Mouse (Mus musculus): ENCODE results near the gene 2310033P09Rik.

The 2310033P09Rik gene

GRCm38 (mm10) chr11:59208153-59208831 lies at the start of gene 2310033P09Rik:
2310033P09Rik (plus strand) TSS chr11:59208321.
- peak; percentile 96 for DNase-seq (ENCODE audit: low spot score)

GRCm38 (mm10) chr11:59159099-59159498 lies 49.0 kb upstream of the 2310033P09Rik start:
- DNase-seq (ENCODE audit: low spot score) = no peak

- no peak for DNase-seq (ENCODE audit: low spot score)
These were observed 48.6 kb upstream of the 2310033P09Rik start for GRCm38 (mm10) chr11:59159558-59159957.

GRCm38 (mm10) chr11:59161398-59161797 lies 46.7 kb upstream of the 2310033P09Rik start:
- DNase-seq (ENCODE audit: low spot score) = no peak

- no peak for DNase-seq (ENCODE audit: low spot score)
These were observed 45.5 kb upstream of the 2310033P09Rik start for GRCm38 (mm10) chr11:59162443-59163254.

- DNase-seq (ENCODE audit: low spot score) = peak; percentile 98
These were observed 44.6 kb upstream of the 2310033P09Rik start, which contains the start of gene Iba57 for GRCm38 (mm10) chr11:59163255-59164236. Iba57 (minus strand) TSS chr11:59163739.

- DNase-seq (ENCODE audit: low spot score) = no peak
These were observed 43.7 kb upstream of the 2310033P09Rik start for GRCm38 (mm10) chr11:59164384-59164783.

- DNase-seq (ENCODE audit: low spot score) = no peak
These were observed 42.4 kb upstream of the 2310033P09Rik start for GRCm38 (mm10) chr11:59165616-59166241.

GRCm38 (mm10) chr11:59169807-59170206 lies 38.3 kb upstream of the 2310033P09Rik start:
- no peak for DNase-seq (ENCODE audit: low spot score)

- DNase-seq (ENCODE audit: low spot score) = no peak
These were observed 37.6 kb upstream of the 2310033P09Rik start for GRCm38 (mm10) chr11:59170549-59170948.

GRCm38 (mm10) chr11:59174189-59174838 lies 33.8 kb upstream of the 2310033P09Rik start:
- no peak for DNase-seq (ENCODE audit: low spot score)

GRCm38 (mm10) chr11:59176475-59176874 lies 31.6 kb upstream of the 2310033P09Rik start:
- DNase-seq (ENCODE audit: low spot score) = no peak

- DNase-seq (ENCODE audit: low spot score) = no peak
These were observed 31.2 kb upstream of the 2310033P09Rik start for GRCm38 (mm10) chr11:59176921-59177320.

- no peak for DNase-seq (ENCODE audit: low spot score)
These were observed 25.2 kb upstream of the 2310033P09Rik start, which contains the start of gene Gjc2 for GRCm38 (mm10) chr11:59182864-59183331. Gjc2 (minus strand) TSS chr11:59183213.

- peak; percentile 58 for DNase-seq (ENCODE audit: low spot score)
These were observed 24.3 kb upstream of the 2310033P09Rik start for GRCm38 (mm10) chr11:59183821-59184220.

GRCm38 (mm10) chr11:59185490-59185889 lies 22.6 kb upstream of the 2310033P09Rik start:
- DNase-seq (ENCODE audit: low spot score) = no peak

GRCm38 (mm10) chr11:59187706-59188105 lies 20.4 kb upstream of the 2310033P09Rik start:
- DNase-seq (ENCODE audit: low spot score) = no peak

GRCm38 (mm10) chr11:59191231-59192058 lies 16.7 kb upstream of the 2310033P09Rik start:
- DNase-seq (ENCODE audit: low spot score) = peak; percentile 92

- no peak for DNase-seq (ENCODE audit: low spot score)
These were observed 16.1 kb upstream of the 2310033P09Rik start, which contains the start of gene Guk1 for GRCm38 (mm10) chr11:59192059-59192386. Guk1 (minus strand) TSS chr11:59192212.

GRCm38 (mm10) chr11:59196230-59196629 lies 11.9 kb upstream of the 2310033P09Rik start:
- DNase-seq (ENCODE audit: low spot score) = no peak
